Mouse (Mus musculus): ENCODE data around the gene Hoxd12. TPM values are rescaled to one million over a fixed set of nuclear protein-coding genes. Genes with fewer than 3 reads are reported as not detected.

Gene Hoxd12
- polyA plus RNA-seq, 1 experiment from 2014 or later, result not detected

DNA sequence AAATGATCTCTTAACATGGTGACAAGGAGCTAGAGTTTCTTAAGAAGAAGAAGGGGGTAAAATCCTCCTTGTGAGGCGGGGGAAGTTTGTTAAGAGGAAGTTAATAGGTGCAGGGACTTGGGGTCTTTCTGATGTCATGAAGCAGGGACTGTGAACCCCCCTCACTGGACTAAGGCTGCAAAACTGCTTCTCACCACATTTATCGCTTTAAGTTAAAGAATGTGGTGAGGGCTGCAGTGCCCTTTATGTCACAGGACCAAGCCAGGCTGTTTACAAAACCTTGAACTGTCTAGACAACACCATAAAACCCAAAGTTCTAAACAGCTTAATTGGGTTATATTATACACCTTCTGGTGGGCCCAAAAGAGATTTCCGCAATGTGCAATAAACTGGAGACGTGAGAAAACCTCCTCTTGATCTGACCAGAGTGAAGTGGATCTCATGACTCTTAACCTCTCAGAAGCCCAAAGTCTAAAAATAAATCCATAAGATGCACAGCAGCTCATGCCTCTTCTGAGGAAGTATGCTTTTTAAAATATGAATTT, 10.3 kb downstream of the Hoxd12 start:
- Histone ChIP-seq H3K27ac (ENCODE audit: low read length) (no peak overlapping the region), H3K27me3 (ENCODE audit: control insufficient read depth, insufficient read depth, low read depth, low read length) (peaks cover 94% of the 10 kb centered on the region), H3K36me3 (ENCODE audit: control insufficient read depth, insufficient read depth) (no peaks in the 10 kb centered on the region), H3K4me1 (ENCODE audit: control insufficient read depth, low read depth, low read length) (peaks cover 3% of the 10 kb centered on the region), H3K4me2 (ENCODE audit: low read depth, low read length) (no peak overlapping the region), H3K4me3 (ENCODE audit: low read depth, low read length) (no peak overlapping the region), H3K9me3 (replicated peaks; ENCODE audit: control insufficient read depth, low read length) (no peaks in the 10 kb centered on the region), H3K9ac (ENCODE audit: low read depth, low read length) (no peak overlapping the region)
- WGBS (ENCODE audit: insufficient replicate concordance), result 7% methylated on average over 4 of the region's 4 CpGs
- ATAC-seq (ENCODE audit: low read depth), result no peak

DNA sequence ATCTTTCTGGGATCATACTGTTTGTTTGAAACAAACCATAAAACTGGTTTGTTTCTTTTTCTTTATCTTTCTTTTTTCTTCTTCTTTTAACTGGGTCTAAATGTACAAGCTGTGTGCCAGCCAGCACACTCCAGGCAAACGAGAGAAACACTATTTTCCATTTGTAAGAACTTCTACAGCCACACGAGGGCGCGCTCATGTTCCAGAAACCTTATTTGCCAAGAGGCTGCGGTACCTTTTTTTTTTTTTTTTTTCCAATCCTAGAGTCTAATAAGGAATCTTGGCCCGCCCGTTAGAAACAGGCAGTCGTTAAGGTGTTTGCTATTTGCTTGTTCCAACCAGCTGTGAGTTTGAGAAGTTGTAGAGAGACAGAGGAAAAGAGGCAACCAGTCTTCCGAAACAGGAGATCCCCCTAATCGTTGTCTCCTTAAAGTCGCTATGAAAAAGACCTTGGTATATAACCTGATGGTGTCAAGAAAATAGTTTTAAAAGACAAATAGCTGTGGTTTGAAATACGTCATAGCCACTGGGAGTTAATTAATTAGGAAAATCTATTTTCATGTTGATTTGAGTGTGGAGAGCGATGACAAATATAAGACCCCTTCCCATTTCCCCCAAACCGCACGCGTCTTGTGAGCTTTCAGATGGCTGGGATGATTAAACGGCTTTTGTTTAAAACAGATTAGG, 11.6 kb downstream of the Hoxd12 start:
- Histone ChIP-seq H3K36me3 (ENCODE audit: control insufficient read depth, insufficient read depth) (no peaks in the 10 kb centered on the region), H3K9me3 (replicated peaks; ENCODE audit: control insufficient read depth, low read length) (no peaks in the 10 kb centered on the region), H3K9ac (ENCODE audit: low read depth, low read length) (no peak overlapping the region), H3K4me1 (ENCODE audit: control insufficient read depth, low read depth, low read length) (peaks cover 3% of the 10 kb centered on the region), H3K27me3 (ENCODE audit: control insufficient read depth, insufficient read depth, low read depth, low read length) (peaks cover 91% of the 10 kb centered on the region), H3K27ac (ENCODE audit: low read length) (no peak overlapping the region), H3K4me2 (ENCODE audit: low read depth, low read length) (no peak overlapping the region), H3K4me3 (ENCODE audit: low read depth, low read length) (no peak overlapping the region)
- WGBS (ENCODE audit: insufficient replicate concordance), result 5% methylated on average over 17 of the region's 17 CpGs
- no peak for ATAC-seq (ENCODE audit: low read depth)

DNA sequence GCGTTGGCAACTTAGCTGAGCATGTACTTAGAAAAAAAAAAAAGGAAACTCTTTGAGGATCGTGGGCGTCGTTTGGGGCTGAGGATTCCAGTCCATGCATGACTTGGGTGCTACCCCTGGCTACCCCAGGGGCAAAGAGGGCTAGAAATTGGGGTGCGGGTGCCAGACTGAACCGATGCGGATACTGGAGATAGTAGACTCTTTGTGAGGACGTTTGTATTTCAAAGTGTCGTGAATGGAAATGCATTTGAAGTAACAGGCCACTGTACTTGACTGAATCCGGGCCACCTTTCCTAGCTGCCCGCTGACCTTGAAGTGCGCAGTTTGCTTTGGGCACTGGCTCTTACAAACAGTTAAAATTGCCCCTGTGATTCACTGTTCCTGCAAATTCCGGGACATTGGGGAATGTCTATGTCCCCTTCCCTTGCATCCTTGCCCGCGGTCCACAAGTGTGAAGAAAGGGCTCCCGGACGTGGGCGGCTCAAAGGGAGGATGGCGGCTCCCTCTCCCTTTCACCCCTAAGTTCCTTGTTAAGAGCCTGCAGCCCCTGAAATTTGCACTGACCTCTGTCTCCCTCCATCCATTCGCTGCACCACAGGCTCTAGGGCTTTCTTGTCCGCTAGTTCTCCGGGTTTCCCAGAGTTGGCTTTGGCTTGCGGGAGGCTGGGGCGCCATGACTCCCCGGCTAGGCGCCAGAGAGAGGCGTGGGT, 12.3 kb downstream of the Hoxd12 start:
- Histone ChIP-seq H3K9me3 (replicated peaks; ENCODE audit: control insufficient read depth, low read length) (no peaks in the 10 kb centered on the region), H3K4me3 (ENCODE audit: low read depth, low read length) (no peak overlapping the region), H3K27ac (ENCODE audit: low read length) (no peak overlapping the region), H3K27me3 (ENCODE audit: control insufficient read depth, insufficient read depth, low read depth, low read length) (peaks cover 91% of the 10 kb centered on the region), H3K9ac (ENCODE audit: low read depth, low read length) (no peak overlapping the region), H3K36me3 (ENCODE audit: control insufficient read depth, insufficient read depth) (no peaks in the 10 kb centered on the region), H3K4me2 (ENCODE audit: low read depth, low read length) (no peak overlapping the region), H3K4me1 (ENCODE audit: control insufficient read depth, low read depth, low read length) (peaks cover 3% of the 10 kb centered on the region)
- ATAC-seq (ENCODE audit: low read depth), result no peak
- 1% methylated on average over 27 of the region's 27 CpGs for WGBS (ENCODE audit: insufficient replicate concordance)

DNA sequence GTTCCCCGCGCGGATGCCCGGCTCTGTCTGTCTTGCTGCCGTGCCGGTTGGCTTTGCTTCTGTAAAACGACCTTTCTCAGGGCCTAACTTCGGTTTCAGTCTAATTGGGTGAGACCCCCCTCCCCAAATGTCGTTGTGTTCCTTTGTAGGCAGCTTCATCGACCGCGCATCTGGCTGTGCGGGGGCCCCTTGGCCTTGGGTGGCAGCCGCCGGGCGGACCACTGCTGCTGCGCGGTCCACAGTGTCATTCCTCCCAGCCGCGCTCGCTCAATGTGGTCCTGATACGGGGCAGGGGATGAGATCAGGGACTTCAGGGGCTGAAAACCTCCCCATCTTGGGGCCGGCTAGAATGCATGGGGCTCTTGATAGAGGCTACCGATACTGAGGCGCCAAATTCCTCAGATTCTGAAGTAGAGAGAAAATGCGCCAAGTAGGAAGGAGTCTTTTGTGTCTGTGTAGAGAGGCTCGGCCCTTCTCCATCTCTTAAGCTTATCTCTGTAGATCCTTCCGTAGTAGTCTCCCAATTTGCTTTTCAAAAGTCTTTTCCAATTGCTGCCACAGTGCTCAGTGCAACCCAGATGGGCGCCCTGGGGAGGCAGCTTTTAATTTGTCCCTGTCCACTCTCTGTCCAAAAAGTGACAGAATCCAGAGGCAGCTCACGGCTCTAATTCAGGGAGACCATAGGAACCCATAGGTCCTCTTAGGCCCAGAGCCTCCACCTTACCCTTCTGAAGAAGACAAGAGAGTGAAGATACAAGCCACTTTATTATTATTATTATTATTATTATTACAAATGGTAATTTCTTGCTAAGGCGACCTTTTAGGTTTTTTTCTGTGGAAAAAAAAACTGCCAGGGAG, 13.1 kb downstream of the Hoxd12 start:
- under 1% methylated on average over 31 of the region's 31 CpGs for WGBS (ENCODE audit: insufficient replicate concordance)
- Histone ChIP-seq H3K4me2 (ENCODE audit: low read depth, low read length) (no peak overlapping the region), H3K9me3 (replicated peaks; ENCODE audit: control insufficient read depth, low read length) (no peaks in the 10 kb centered on the region), H3K27ac (ENCODE audit: low read length) (no peak overlapping the region), H3K4me3 (ENCODE audit: low read depth, low read length) (no peak overlapping the region), H3K36me3 (ENCODE audit: control insufficient read depth, insufficient read depth) (no peaks in the 10 kb centered on the region), H3K4me1 (ENCODE audit: control insufficient read depth, low read depth, low read length) (no peaks in the 10 kb centered on the region), H3K27me3 (ENCODE audit: control insufficient read depth, insufficient read depth, low read depth, low read length) (peaks cover 91% of the 10 kb centered on the region), H3K9ac (ENCODE audit: low read depth, low read length) (no peak overlapping the region)
- no peak for ATAC-seq (ENCODE audit: low read depth)

DNA sequence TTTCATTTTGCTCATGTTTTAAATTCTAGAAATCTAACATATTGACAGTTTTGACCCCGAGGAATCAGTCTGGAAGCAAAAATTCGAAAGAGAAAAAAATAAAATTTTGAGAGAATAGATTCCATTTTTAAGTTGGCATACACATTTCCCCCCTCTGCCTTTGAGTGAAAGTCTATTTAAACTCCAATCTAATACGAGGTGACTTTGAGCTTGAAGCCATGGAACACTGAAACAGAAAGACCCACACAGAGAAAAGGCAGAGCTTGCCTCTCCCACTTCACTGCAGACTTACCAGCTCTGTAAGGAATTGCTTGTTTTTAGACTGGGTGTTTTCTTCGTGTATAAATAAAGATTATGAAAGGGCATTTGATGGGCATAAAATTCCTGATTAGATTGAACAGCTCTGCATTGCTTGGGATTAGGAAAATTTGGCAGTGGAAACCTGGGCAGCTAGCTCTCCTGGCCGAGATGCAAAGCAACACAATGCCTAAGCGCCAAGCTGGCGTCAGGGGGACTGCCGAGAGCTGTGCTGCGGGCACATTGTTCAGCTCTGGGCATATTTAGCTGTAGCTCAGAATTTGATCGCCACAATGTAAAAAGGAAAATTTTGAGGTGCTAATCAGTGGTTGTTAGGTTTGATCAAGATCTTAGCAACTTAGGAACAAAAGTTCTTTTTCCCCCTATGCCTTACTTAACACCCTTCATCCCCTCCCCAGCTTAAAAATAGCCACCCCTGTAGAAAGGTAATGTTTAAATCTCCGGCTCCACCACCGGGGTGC, 14.2 kb downstream of the Hoxd12 start:
- WGBS (ENCODE audit: insufficient replicate concordance), result 3% methylated on average over 12 of the region's 12 CpGs
- Histone ChIP-seq H3K4me3 (ENCODE audit: low read depth, low read length) (no peak overlapping the region), H3K4me1 (ENCODE audit: control insufficient read depth, low read depth, low read length) (no peaks in the 10 kb centered on the region), H3K9me3 (replicated peaks; ENCODE audit: control insufficient read depth, low read length) (no peaks in the 10 kb centered on the region), H3K27ac (ENCODE audit: low read length) (no peak overlapping the region), H3K36me3 (ENCODE audit: control insufficient read depth, insufficient read depth) (no peaks in the 10 kb centered on the region), H3K9ac (ENCODE audit: low read depth, low read length) (no peak overlapping the region), H3K27me3 (ENCODE audit: control insufficient read depth, insufficient read depth, low read depth, low read length) (peaks cover 91% of the 10 kb centered on the region), H3K4me2 (ENCODE audit: low read depth, low read length) (no peak overlapping the region)
- no peak for ATAC-seq (ENCODE audit: low read depth)

DNA sequence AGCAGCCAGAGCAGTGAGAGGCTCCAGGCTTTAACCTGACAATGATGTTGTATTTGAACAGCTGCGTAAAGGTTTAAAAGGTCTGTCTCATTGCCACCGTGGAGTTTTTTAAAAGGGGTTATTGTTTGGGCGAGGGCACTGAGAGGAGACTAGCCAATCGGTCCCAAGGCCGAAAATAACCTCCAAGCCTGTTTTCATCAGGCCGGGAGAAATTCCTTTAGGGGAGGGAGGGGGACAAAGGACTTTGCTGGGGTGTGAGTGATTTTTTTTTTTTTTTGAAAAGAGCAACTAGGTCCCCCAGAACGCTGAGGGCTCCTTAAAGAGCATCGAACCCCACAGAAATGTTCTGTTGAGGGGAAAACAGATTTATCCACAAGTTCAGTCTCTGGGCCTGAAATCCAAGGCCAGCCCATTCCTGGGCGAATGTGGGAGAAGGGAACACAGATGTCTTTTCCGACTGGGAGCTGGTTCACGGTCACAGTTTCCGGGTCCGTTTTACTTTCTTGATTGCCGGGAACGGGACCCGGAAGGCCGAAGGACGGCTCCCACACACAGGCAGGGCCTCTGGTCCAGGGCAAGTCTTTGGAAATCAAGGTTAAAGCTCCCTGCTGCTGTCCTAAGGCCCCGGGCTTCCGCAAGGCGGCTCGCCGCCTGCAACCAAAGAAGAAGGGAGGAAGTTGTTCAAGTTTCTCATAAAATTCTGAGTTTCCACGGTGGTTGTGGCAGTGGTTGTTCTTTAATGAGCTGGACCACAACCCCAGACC, 14.9 kb downstream of the Hoxd12 start:
- Histone ChIP-seq H3K4me1 (ENCODE audit: control insufficient read depth, low read depth, low read length) (no peaks in the 10 kb centered on the region), H3K4me2 (ENCODE audit: low read depth, low read length) (no peak overlapping the region)
- 1% methylated on average over 24 of the region's 24 CpGs for WGBS (ENCODE audit: insufficient replicate concordance)

DNA sequence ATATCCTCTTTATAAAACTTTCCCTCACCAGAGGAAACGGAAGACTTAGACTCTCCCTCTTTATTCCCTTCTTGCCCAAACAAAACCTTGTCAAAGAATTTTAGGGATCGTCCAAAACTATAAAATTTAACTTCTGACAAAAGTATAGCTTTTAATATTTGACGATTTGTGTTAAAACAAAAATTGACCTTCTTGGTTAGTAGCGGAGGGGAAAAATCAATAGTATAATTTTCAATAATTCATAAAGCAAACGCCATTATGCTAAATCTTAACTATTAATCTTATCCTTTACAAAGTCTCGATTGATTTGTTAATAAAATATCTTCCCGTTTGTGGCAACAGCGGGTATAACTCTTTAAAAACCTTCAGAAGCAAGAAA, 15.5 kb downstream of the Hoxd12 start:
- H3K4me3 ChIP-seq (ENCODE audit: low read depth, low read length), result no peak overlapping the region
- H3K27me3 ChIP-seq (ENCODE audit: control insufficient read depth, insufficient read depth, low read depth, low read length), result peaks cover 91% of the 10 kb centered on the region

More for the DNA sequence above, 14.9 kb downstream of the Hoxd12 start:
- Histone ChIP-seq H3K27ac (ENCODE audit: low read length) (no peak overlapping the region), H3K9me3 (replicated peaks; ENCODE audit: control insufficient read depth, low read length) (no peaks in the 10 kb centered on the region), H3K9ac (ENCODE audit: low read depth, low read length) (no peak overlapping the region), H3K4me3 (ENCODE audit: low read depth, low read length) (no peak overlapping the region), H3K36me3 (ENCODE audit: control insufficient read depth, insufficient read depth) (no peaks in the 10 kb centered on the region), H3K27me3 (ENCODE audit: control insufficient read depth, insufficient read depth, low read depth, low read length) (peaks cover 91% of the 10 kb centered on the region)
- ATAC-seq (ENCODE audit: low read depth), result no peak

More for the DNA sequence above, 15.5 kb downstream of the Hoxd12 start:
- Histone ChIP-seq H3K9me3 (replicated peaks; ENCODE audit: control insufficient read depth, low read length) (no peaks in the 10 kb centered on the region), H3K4me2 (ENCODE audit: low read depth, low read length) (no peak overlapping the region), H3K27ac (ENCODE audit: low read length) (no peak overlapping the region), H3K4me1 (ENCODE audit: control insufficient read depth, low read depth, low read length) (no peaks in the 10 kb centered on the region), H3K9ac (ENCODE audit: low read depth, low read length) (no peak overlapping the region), H3K36me3 (ENCODE audit: control insufficient read depth, insufficient read depth) (no peaks in the 10 kb centered on the region)
- 6% methylated on average over 8 of the region's 8 CpGs for WGBS (ENCODE audit: insufficient replicate concordance)
- ATAC-seq (ENCODE audit: low read depth), result no peak
